31 mouse cellular contexts compared by ENCODE assay signal in genomic region chr17:15101355-15101754, GRCm38 (mm10).
DNase-seq lines count a peak whose midpoint lies in the region; ATAC-seq and TF ChIP-seq lines count a peak whose summit lies in the region.
"Had no signal": no experiment of that assay in that cellular context is flagged by ENCODE, and none has a peak within 500 bp of the region (broad histone marks: within the 10 kb centered on the region; RNA-seq: fewer than 3 reads in every experiment).

No protein-coding gene starts in this region.

- no peaks in the 10 kb centered on the region; the same call in 1 of the 2 replicates for H3K27me3 ChIP-seq in cerebellum, adult 2 months (ENCODE audit: control insufficient read depth, insufficient read depth, low read length)
- H3K27me3 ChIP-seq in hindbrain, embryonic 14.5 days (ENCODE audit: control insufficient read depth, insufficient read depth, low read length), result no peaks in the 10 kb centered on the region
- no peaks in the 10 kb centered on the region for H3K27me3 ChIP-seq in hindbrain, embryonic 11.5 days (ENCODE audit: control insufficient read depth, insufficient read depth, low read length)
- peaks cover 6% of the 10 kb centered on the region for H3K27me3 ChIP-seq in neural tube, embryonic 13.5 days
- H3K27me3 ChIP-seq: CH12.LX; limb, embryonic 15.5 days; midbrain, embryonic 12.5 days had no signal

- no peak overlapping the region for H3K27ac ChIP-seq in cerebellum, adult 2 months (ENCODE audit: insufficient read depth, low read length)
- no peak overlapping the region for H3K27ac ChIP-seq in hindbrain, embryonic 14.5 days
- no peak overlapping the region for H3K27ac ChIP-seq in hindbrain, embryonic 11.5 days (ENCODE audit: low read depth, low read length)
- no peak overlapping the region for H3K27ac ChIP-seq in neural tube, embryonic 13.5 days (replicated peaks)
- H3K27ac ChIP-seq: forebrain, embryonic 10.5 days; heart, embryonic 13.5 days; limb, embryonic 15.5 days; liver, embryonic 13.5 days; midbrain, embryonic 12.5 days had no signal

- no peak overlapping the region for H3K4me3 ChIP-seq in cerebellum, adult 2 months (replicated peaks; ENCODE audit: insufficient read depth, low read depth, low read length)
- H3K4me3 ChIP-seq in hindbrain, embryonic 14.5 days (replicated peaks; ENCODE audit: low read length), result no peak overlapping the region
- H3K4me3 ChIP-seq in hindbrain, embryonic 11.5 days (ENCODE audit: low read depth, low read length), result no peak overlapping the region
- H3K4me3 ChIP-seq in neural tube, embryonic 13.5 days, result no peak overlapping the region
- H3K4me3 ChIP-seq: forebrain, embryonic 10.5 days; heart, embryonic 13.5 days; limb, embryonic 15.5 days; liver, embryonic 13.5 days; megakaryocyte, embryonic 14.5 days; midbrain, embryonic 12.5 days had no signal

- 21% methylated on average over 4 of the region's 4 CpGs for WGBS in cerebellum, adult 2 months
- 76% methylated on average over 4 of the region's 4 CpGs for WGBS in hindbrain, embryonic 14.5 days
- WGBS in hindbrain, embryonic 11.5 days, result 92% methylated on average over 4 of the region's 4 CpGs
- 74% methylated on average over 4 of the region's 4 CpGs for WGBS in neural tube, embryonic 13.5 days

- TF ChIP-seq POLR2A in cerebellum, adult 2 months (IDR thresholded peaks at IDR 0.05; ENCODE audit: borderline replicate concordance, insufficient read depth, low read length), result no peak

- peak; percentile 14 to 17 for DNase-seq in cerebellum, postnatal 10 days
- DNase-seq in cerebellum, adult 2 months, result no peak
- peak; percentile 47 for DNase-seq in hindbrain, embryonic 14.5 days (ENCODE audit: low spot score)
- DNase-seq in hindbrain, embryonic 11.5 days (ENCODE audit: low spot score), result no peak
- DNase-seq in neural tube, embryonic 10.5 days (ENCODE audit: extremely low spot score, low spot score), result no peak
- DNase-seq in skeletal muscle tissue, adult 2 months (ENCODE audit: low read depth, low spot score), result peak; percentile 12
- DNase-seq: adrenal gland, adult 2 months; adrenal gland, postnatal 36 days; cerebellum, adult 18-20 months; cerebellum, postnatal 25 days; heart, postnatal 14 days; kidney, adult 11 months; kidney, postnatal 14 days; layer of hippocampus, adult 9-11 months; liver, embryonic 13.5 days; lung, adult 18-20 months; lung, postnatal 4 days; right cerebral cortex, postnatal 25 days; spleen, adult 18-20 months; thymus, postnatal 14 days had no signal

- no peak overlapping the region for H3K9ac ChIP-seq in hindbrain, embryonic 14.5 days
- H3K9ac ChIP-seq in hindbrain, embryonic 11.5 days (ENCODE audit: low read depth, low read length), result no peak overlapping the region
- no peak overlapping the region for H3K9ac ChIP-seq in neural tube, embryonic 13.5 days
- H3K9ac ChIP-seq: heart, embryonic 13.5 days; limb, embryonic 15.5 days; liver, embryonic 13.5 days; midbrain, embryonic 12.5 days had no signal

- no peaks in the 10 kb centered on the region for H3K4me1 ChIP-seq in cerebellum, adult 2 months (ENCODE audit: control insufficient read depth, insufficient read depth, low read length)
- no peaks in the 10 kb centered on the region for H3K4me1 ChIP-seq in hindbrain, embryonic 14.5 days (replicated peaks; ENCODE audit: control insufficient read depth, insufficient read depth, low read length)
- H3K4me1 ChIP-seq in hindbrain, embryonic 11.5 days (replicated peaks; ENCODE audit: control insufficient read depth, insufficient read depth, low read length), result no peaks in the 10 kb centered on the region
- H3K4me1 ChIP-seq in neural tube, embryonic 13.5 days (replicated peaks), result no peaks in the 10 kb centered on the region
- H3K4me1 ChIP-seq: forebrain, embryonic 10.5 days; limb, embryonic 15.5 days; liver, embryonic 13.5 days; midbrain, embryonic 12.5 days had no signal

- H3K9me3 ChIP-seq in hindbrain, embryonic 14.5 days (ENCODE audit: control insufficient read depth, low read length), result no peaks in the 10 kb centered on the region
- H3K9me3 ChIP-seq in hindbrain, embryonic 11.5 days (ENCODE audit: control insufficient read depth, low read length), result no peaks in the 10 kb centered on the region
- H3K9me3 ChIP-seq in neural tube, embryonic 13.5 days, result peaks cover 3% of the 10 kb centered on the region; the same call in 1 of the 2 replicates
- H3K9me3 ChIP-seq: forebrain, embryonic 10.5 days; heart, embryonic 13.5 days; limb, embryonic 15.5 days; liver, embryonic 13.5 days; megakaryocyte, embryonic 14.5 days; midbrain, embryonic 12.5 days had no signal

- ATAC-seq in hindbrain, embryonic 14.5 days (ENCODE audit: low FRiP score), result 0 out of 2 replicates have a peak, but pooled peaks have one; percentile 65
- ATAC-seq in hindbrain, embryonic 11.5 days (ENCODE audit: low FRiP score), result no peak
- peak; percentile 77 for ATAC-seq in neural tube, embryonic 13.5 days (ENCODE audit: low read depth)
- ATAC-seq in erythroid progenitor cell, adult 5-6 weeks (replicated peaks; ENCODE audit: low FRiP score, poor library complexity, severe bottlenecking), result no peak
- ATAC-seq: activated CD4-positive, CD25-positive, alpha-beta regulatory T cell, adult 4 months; forebrain, embryonic 16.5 days; lung, postnatal 0 days had no signal

- no peak for TF ChIP-seq CTCF in cerebellum, adult 2 months (IDR thresholded peaks at IDR 0.05; ENCODE audit: borderline replicate concordance, insufficient read depth, low read depth, low read length)

- H3K36me3 ChIP-seq in hindbrain, embryonic 14.5 days (replicated peaks; ENCODE audit: control insufficient read depth, insufficient read depth), result no peaks in the 10 kb centered on the region
- no peaks in the 10 kb centered on the region for H3K36me3 ChIP-seq in hindbrain, embryonic 11.5 days (ENCODE audit: control insufficient read depth, insufficient read depth, low read length)
- H3K36me3 ChIP-seq in neural tube, embryonic 13.5 days, result no peaks in the 10 kb centered on the region
- H3K36me3 ChIP-seq: forebrain, embryonic 10.5 days; heart, embryonic 13.5 days; limb, embryonic 15.5 days; liver, embryonic 13.5 days; midbrain, embryonic 12.5 days had no signal

- H3K4me2 ChIP-seq in hindbrain, embryonic 14.5 days (replicated peaks), result no peak overlapping the region
- H3K4me2 ChIP-seq in hindbrain, embryonic 11.5 days (replicated peaks; ENCODE audit: low read depth, low read length), result no peak overlapping the region
- H3K4me2 ChIP-seq in neural tube, embryonic 13.5 days, result no peak overlapping the region
- H3K4me2 ChIP-seq: heart, embryonic 13.5 days; limb, embryonic 15.5 days; liver, embryonic 13.5 days; midbrain, embryonic 12.5 days had no signal

Comparison
In these comparisons a context has a peak if more than half of its experiments do, and no peak if none do; other contexts are left out.
1. DNase-seq: peak in cerebellum, postnatal 10 days (2 of 2), hindbrain, embryonic 14.5 days (single experiment) and skeletal muscle tissue, adult 2 months (single experiment); none in cerebellum, adult 2 months (0 of 2), hindbrain, embryonic 11.5 days (single experiment) and neural tube, embryonic 10.5 days (single experiment).
2. ATAC-seq: peak in hindbrain, embryonic 14.5 days (single experiment) and neural tube, embryonic 13.5 days (single experiment); none in hindbrain, embryonic 11.5 days (single experiment) and erythroid progenitor cell, adult 5-6 weeks (single experiment).